Mouse (Mus musculus) stomach, embryonic 16.5 days (tissue): ENCODE measurements around the gene Tmem120b. TPM values are rescaled to one million over a fixed set of nuclear protein-coding genes. Genes with fewer than 3 reads are reported as not detected.
A peak's percentile ranks its signal among the peaks of the same experiment; 100 is the strongest.

Experiments
- ATAC-seq: fragments of 200-750 bp; cut with Nextera tagmentation; 2 replicates; pipeline ENCODE4 v1.8.0; 2017; ENCODE audit warnings: moderate number of reproducible peaks, moderate TSS enrichment; ENCODE audit not compliant: insufficient read depth, low FRiP score
- H3K27ac ChIP-seq: fragments of 300-500 bp; sonication (generic); 2 replicates; pipeline ENCODE4 v1.5.1; 2014; ENCODE audit warnings: low read length
- H3K27me3 ChIP-seq: fragments of 300-500 bp; sonication (generic); 2 replicates; pipeline ENCODE4 v1.6.1; 2014; ENCODE audit warnings: low read length, control low read depth, mixed read lengths; ENCODE audit not compliant: control insufficient read depth, insufficient read depth
- H3K36me3 ChIP-seq: fragments of 300-500 bp; sonication (generic); 2 replicates; pipeline ENCODE4 v1.6.1; 2014; ENCODE audit warnings: low read length; ENCODE audit not compliant: control insufficient read depth, insufficient read depth
- H3K4me1 ChIP-seq: fragments of 300-500 bp; sonication (generic); 2 replicates; pipeline ENCODE4 v1.6.1; 2014; ENCODE audit warnings: low read length, control low read depth, mixed read lengths; ENCODE audit not compliant: control insufficient read depth, insufficient read depth
- H3K4me2 ChIP-seq: fragments of 300-500 bp; sonication (generic); 2 replicates; pipeline ENCODE4 v1.6.1; 2014; ENCODE audit warnings: low read depth, low read length, mixed read lengths
- H3K4me3 ChIP-seq: fragments of 300-500 bp; sonication (generic); replicated peaks from 2 replicates; pipeline ENCODE4 v1.5.1; 2014; ENCODE audit warnings: mild to moderate bottlenecking, low read length
- H3K9ac ChIP-seq: fragments of 300-500 bp; sonication (generic); 2 replicates; pipeline ENCODE4 v1.6.1; 2014; ENCODE audit warnings: low read length
- H3K9me3 ChIP-seq: fragments of 300-500 bp; sonication (generic); replicated peaks from 2 replicates; pipeline ENCODE4 v1.6.1; 2016; ENCODE audit warnings: low read length, control low read depth; ENCODE audit not compliant: control insufficient read depth
- WGBS: fragments of 180-500 bp; shearing (Covaris S2); extraction: QIAGEN DNeasy Blood & Tissue Kit; methylation state at CpG from one replicate; pipeline ENCODE4 v1.1.7; 2014; 5-methylcytosine and 5-hydroxymethylcytosine counted together
- polyA plus RNA-seq: library from polyadenylated mRNA; unstranded; fragments of >200 nt; fragmentation: Nextera tagmentation; extraction: Ambion mirVana; gene quantifications from 2 replicates; pipeline ENCODE4 v1.2.1, GENCODE M21; 2015

Tmem120b gene
- 13.7 and 15.3 TPM in 2 replicates for polyA plus RNA-seq

- Histone ChIP-seq H3K9me3 (no peaks in the 10 kb centered on the region), H3K4me2 (no peak within 1 kb of the TSS), H3K9ac (no peak within 1 kb of the TSS), H3K4me3 (no peak within 1 kb of the TSS), H3K27me3 (no peaks in the 10 kb centered on the region), H3K4me1 (no peaks in the 10 kb centered on the region), H3K27ac (no peak within 1 kb of the TSS), H3K36me3 (no peaks in the 10 kb centered on the region)
- WGBS: 84% methylated on average over 12 of the region's 12 CpGs
- no peak for ATAC-seq
Observed at GRCm38 (mm10) chr5:123068115-123068514, at the start of gene Tmem120b. Gene Tmem120b (plus strand): TSS chr5:123068415.

- ATAC-seq: no peak
- Histone ChIP-seq H3K4me1 (peaks cover 28% of the 10 kb centered on the region), H3K9ac (peak overlapping the region; percentile 42; the same call in 1 of the 2 replicates), H3K4me2 (no peak overlapping the region), H3K27me3 (no peaks in the 10 kb centered on the region), H3K27ac (peak overlapping the region; percentile 46), H3K4me3 (no peak overlapping the region), H3K9me3 (no peaks in the 10 kb centered on the region), H3K36me3 (no peaks in the 10 kb centered on the region)
- WGBS: 53% methylated on average over 10 of the region's 10 CpGs
Observed at GRCm38 (mm10) chr5:123019336-123020016, 48.7 kb upstream of the Tmem120b start.

- no peak overlapping the region for H3K4me2 ChIP-seq
- WGBS: 85% methylated on average over 5 of the region's 5 CpGs
- H3K36me3 ChIP-seq: no peaks in the 10 kb centered on the region
- H3K9ac ChIP-seq: no peak overlapping the region
- H3K4me3 ChIP-seq: no peak overlapping the region
- ATAC-seq: no peak
- H3K4me1 ChIP-seq: peaks cover 26% of the 10 kb centered on the region
- no peak overlapping the region for H3K27ac ChIP-seq
- H3K9me3 ChIP-seq: no peaks in the 10 kb centered on the region
- no peaks in the 10 kb centered on the region for H3K27me3 ChIP-seq
Observed at GRCm38 (mm10) chr5:123020426-123020825, 47.8 kb upstream of the Tmem120b start.

- H3K4me3 ChIP-seq: no peak overlapping the region
- no peak overlapping the region for H3K4me2 ChIP-seq
- no peak overlapping the region for H3K27ac ChIP-seq
- H3K36me3 ChIP-seq: no peaks in the 10 kb centered on the region
- 90% methylated on average over 7 of the region's 7 CpGs for WGBS
- no peak overlapping the region for H3K9ac ChIP-seq
- no peak for ATAC-seq
- no peaks in the 10 kb centered on the region for H3K27me3 ChIP-seq
- H3K4me1 ChIP-seq: peaks cover 19% of the 10 kb centered on the region
- no peaks in the 10 kb centered on the region for H3K9me3 ChIP-seq
Observed at GRCm38 (mm10) chr5:123021438-123021837, 46.8 kb upstream of the Tmem120b start.

- H3K4me2 ChIP-seq: no peak overlapping the region
- no peak for ATAC-seq
- no peaks in the 10 kb centered on the region for H3K36me3 ChIP-seq
- peaks cover 18% of the 10 kb centered on the region for H3K4me1 ChIP-seq
- no peaks in the 10 kb centered on the region for H3K27me3 ChIP-seq
- H3K9ac ChIP-seq: no peak overlapping the region
- H3K27ac ChIP-seq: no peak overlapping the region
- H3K9me3 ChIP-seq: no peaks in the 10 kb centered on the region
- WGBS: 68% methylated on average over 6 of the region's 6 CpGs
- H3K4me3 ChIP-seq: no peak overlapping the region
Observed at GRCm38 (mm10) chr5:123023049-123023448, 45.2 kb upstream of the Tmem120b start.

- H3K9ac ChIP-seq: no peak overlapping the region
- H3K27ac ChIP-seq: no peak overlapping the region
- 78% methylated on average over 6 of the region's 6 CpGs for WGBS
- no peaks in the 10 kb centered on the region for H3K9me3 ChIP-seq
- H3K27me3 ChIP-seq: no peaks in the 10 kb centered on the region
- no peak overlapping the region for H3K4me3 ChIP-seq
- no peak for ATAC-seq
- 0 out of 2 replicates have a peak, but pooled peaks cover 3% of the 10 kb centered on the region for H3K36me3 ChIP-seq
- peaks cover 15% of the 10 kb centered on the region for H3K4me1 ChIP-seq
- H3K4me2 ChIP-seq: no peak overlapping the region
Observed at GRCm38 (mm10) chr5:123024312-123024711, 43.9 kb upstream of the Tmem120b start.

GRCm38 (mm10) chr5:123024965-123025573 lies 43.1 kb upstream of the Tmem120b start:
- no peak overlapping the region for H3K9ac ChIP-seq
- H3K9me3 ChIP-seq: no peaks in the 10 kb centered on the region
- no peak overlapping the region for H3K4me3 ChIP-seq
- WGBS: 62% methylated on average over 9 of the region's 9 CpGs
- ATAC-seq: no peak
- no peaks in the 10 kb centered on the region for H3K27me3 ChIP-seq
- peaks cover 9% of the 10 kb centered on the region; the same call in 1 of the 2 replicates for H3K4me1 ChIP-seq
- no peak overlapping the region for H3K27ac ChIP-seq
- no peak overlapping the region for H3K4me2 ChIP-seq
- 0 out of 2 replicates have a peak, but pooled peaks cover 3% of the 10 kb centered on the region for H3K36me3 ChIP-seq

GRCm38 (mm10) chr5:123026414-123026813 lies 41.8 kb upstream of the Tmem120b start:
- H3K4me1 ChIP-seq: peaks cover 9% of the 10 kb centered on the region; the same call in 1 of the 2 replicates
- H3K36me3 ChIP-seq: peaks cover 3% of the 10 kb centered on the region; the same call in 1 of the 2 replicates
- no peak overlapping the region for H3K27ac ChIP-seq
- 52% methylated on average over 6 of the region's 6 CpGs for WGBS
- H3K27me3 ChIP-seq: no peaks in the 10 kb centered on the region
- H3K9me3 ChIP-seq: no peaks in the 10 kb centered on the region
- H3K9ac ChIP-seq: no peak overlapping the region
- H3K4me2 ChIP-seq: no peak overlapping the region
- no peak for ATAC-seq
- H3K4me3 ChIP-seq: no peak overlapping the region

- Histone ChIP-seq H3K4me3 (no peak overlapping the region), H3K27me3 (no peaks in the 10 kb centered on the region), H3K27ac (no peak overlapping the region), H3K9me3 (no peaks in the 10 kb centered on the region), H3K4me2 (no peak overlapping the region), H3K9ac (no peak overlapping the region), H3K4me1 (peaks cover 9% of the 10 kb centered on the region; the same call in 1 of the 2 replicates), H3K36me3 (peaks cover 8% of the 10 kb centered on the region; the same call in 1 of the 2 replicates)
- peak; percentile 34; the same call in 1 of the 2 replicates for ATAC-seq
- 48% methylated on average over 6 of the region's 6 CpGs for WGBS
Observed at GRCm38 (mm10) chr5:123027436-123027835, 40.8 kb upstream of the Tmem120b start.
